Mouse (Mus musculus): ENCODE results near the gene Med10.

- no peak for TF ChIP-seq NELFE (IDR thresholded peaks at IDR 0.05; ENCODE audit: low read depth, low read length)
- no peak for TF ChIP-seq MXI1 (IDR thresholded peaks at IDR 0.05; ENCODE audit: low read depth, low read length)
- TF ChIP-seq CHD1 (IDR thresholded peaks at IDR 0.05; ENCODE audit: low read depth, low read length) = no peak
- TF ChIP-seq POLR2A (IDR thresholded peaks at IDR 0.05; ENCODE audit: control insufficient read depth in 1 of 2, insufficient read depth in 1 of 2, low read depth in 1 of 2, low read length in 2 of 2, poor library complexity in 1 of 2) = no peak
- no peak for TF ChIP-seq TCF12 (IDR thresholded peaks at IDR 0.05; ENCODE audit: low read depth, low read length)
- TF ChIP-seq ZMIZ1 (IDR thresholded peaks at IDR 0.05; ENCODE audit: low read depth, low read length) = no peak
- no peak for TF ChIP-seq ZC3H11A (IDR thresholded peaks at IDR 0.05; ENCODE audit: low read depth, low read length)
- TF ChIP-seq CTCF (IDR thresholded peaks at IDR 0.05 in 2 of 3, conservative IDR thresholded peaks at IDR 0.05 in 1 of 3; ENCODE audit: control insufficient read depth in 1 of 3, insufficient read depth in 1 of 3, low read depth in 2 of 3, low read length in 3 of 3, poor library complexity in 1 of 3, severe bottlenecking in 1 of 3) = no peak
- TF ChIP-seq GATA1 (IDR thresholded peaks at IDR 0.05; ENCODE audit: low read depth, low read length) = no peak
- TF ChIP-seq EP300 (IDR thresholded peaks at IDR 0.05; ENCODE audit: low read depth in 1 of 2, low read length in 2 of 2) = no peak
- no peak for TF ChIP-seq ZKSCAN1 (IDR thresholded peaks at IDR 0.05; ENCODE audit: low read depth, low read length)
- TF ChIP-seq MYC (IDR thresholded peaks at IDR 0.05; ENCODE audit: low read depth, low read length) = no peak
These were observed 43.2 kb upstream of the Med10 start for GRCm38 (mm10) chr13:69758979-69759378.

Data from MEL (cell line).